Comparison of ENCODE assay signal across 8 mouse cellular contexts in the genomic region with DNA sequence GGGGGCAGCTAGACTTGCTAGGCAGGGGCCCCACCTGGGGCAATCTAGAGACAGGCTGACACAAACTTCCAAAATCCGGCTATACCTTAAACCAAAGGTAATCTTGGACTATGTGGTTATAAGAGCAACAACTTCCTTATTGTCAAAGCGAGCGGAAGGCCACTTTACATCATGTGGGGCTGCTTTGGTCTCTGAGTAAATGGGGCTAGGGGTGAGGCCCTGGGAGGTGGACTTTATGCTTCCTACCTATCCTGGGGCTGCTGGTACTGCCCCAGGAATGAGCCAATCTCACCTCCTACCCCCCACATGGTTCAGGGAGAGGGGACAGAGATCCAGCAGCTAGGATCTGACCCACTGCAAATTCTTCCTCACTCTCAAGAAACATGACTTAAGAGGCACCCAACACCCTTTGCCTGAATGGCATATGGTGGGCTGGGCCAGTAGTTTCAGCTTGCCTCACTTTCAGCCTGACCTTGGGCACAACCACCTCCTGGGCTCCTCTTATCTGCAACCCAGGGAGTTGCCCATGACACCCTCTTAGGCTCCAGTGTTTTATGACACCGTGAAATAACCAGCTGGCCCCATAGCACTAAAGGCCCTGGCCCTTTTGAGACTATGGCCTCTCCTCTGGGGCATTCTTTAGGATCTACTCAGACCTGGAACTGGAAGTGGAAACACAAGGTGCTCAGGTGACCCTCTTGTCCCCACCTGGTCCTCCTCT.
DNase-seq lines count a peak whose midpoint lies in the region; ATAC-seq and TF ChIP-seq lines count a peak whose summit lies in the region.

No protein-coding gene starts in this region.

- no peak overlapping the region for H3K9ac ChIP-seq in kidney, embryonic 15.5 days
- H3K9ac ChIP-seq in embryonic facial prominence, embryonic 14.5 days (ENCODE audit: low read depth, low read length) = no peak overlapping the region
- no peak overlapping the region for H3K9ac ChIP-seq in hindbrain, embryonic 15.5 days
- no peak overlapping the region for H3K9ac ChIP-seq in midbrain, postnatal 0 days (replicated peaks; ENCODE audit: low read length, poor library complexity, severe bottlenecking)

- H3K36me3 ChIP-seq in kidney, embryonic 15.5 days = peaks cover 63% of the 10 kb centered on the region
- peaks cover 36% of the 10 kb centered on the region for H3K36me3 ChIP-seq in embryonic facial prominence, embryonic 14.5 days (ENCODE audit: control insufficient read depth, insufficient read depth, low read length)
- peaks cover 15% of the 10 kb centered on the region for H3K36me3 ChIP-seq in hindbrain, embryonic 15.5 days
- H3K36me3 ChIP-seq in midbrain, postnatal 0 days (ENCODE audit: insufficient read depth, low read length) = peaks cover 16% of the 10 kb centered on the region; the same call in 1 of the 2 replicates

- H3K4me3 ChIP-seq in kidney, embryonic 15.5 days (replicated peaks) = no peak overlapping the region
- H3K4me3 ChIP-seq in embryonic facial prominence, embryonic 14.5 days (ENCODE audit: low read depth, low read length) = no peak overlapping the region
- no peak overlapping the region for H3K4me3 ChIP-seq in hindbrain, embryonic 15.5 days
- no peak overlapping the region for H3K4me3 ChIP-seq in midbrain, postnatal 0 days (ENCODE audit: low read depth, low read length)

- WGBS in kidney, embryonic 15.5 days = 68% methylated on average over 4 of the region's 4 CpGs
- 84% methylated on average over 4 of the region's 4 CpGs for WGBS in embryonic facial prominence, embryonic 14.5 days
- 83% methylated on average over 4 of the region's 4 CpGs for WGBS in hindbrain, embryonic 15.5 days
- WGBS in midbrain, postnatal 0 days = 90% methylated on average over 4 of the region's 4 CpGs

- no peak for DNase-seq in kidney, postnatal 10 days
- no peak for DNase-seq in embryonic facial prominence, embryonic 14.5 days (ENCODE audit: low spot score)
- no peak for DNase-seq in midbrain, postnatal 0 days (ENCODE audit: low spot score)
- no peak for DNase-seq in cerebellum, postnatal 4 days (ENCODE audit: low spot score in 2 of 2)
- DNase-seq in cerebellum, postnatal 25 days = no peak
- no peak for DNase-seq in right cerebral cortex, adult 18-20 months

- no peak for ATAC-seq in kidney, embryonic 15.5 days (replicated peaks; ENCODE audit: low FRiP score)
- no peak for ATAC-seq in embryonic facial prominence, embryonic 14.5 days (ENCODE audit: low read depth)
- ATAC-seq in hindbrain, embryonic 15.5 days (ENCODE audit: low FRiP score, low read depth) = no peak
- ATAC-seq in midbrain, postnatal 0 days (ENCODE audit: low FRiP score) = no peak

- no peaks in the 10 kb centered on the region for H3K27me3 ChIP-seq in kidney, embryonic 15.5 days
- H3K27me3 ChIP-seq in embryonic facial prominence, embryonic 14.5 days (replicated peaks; ENCODE audit: control insufficient read depth, insufficient read depth, low read length) = no peaks in the 10 kb centered on the region
- no peaks in the 10 kb centered on the region for H3K27me3 ChIP-seq in hindbrain, embryonic 15.5 days
- H3K27me3 ChIP-seq in midbrain, postnatal 0 days (ENCODE audit: insufficient read depth, low read length) = no peaks in the 10 kb centered on the region

- no peaks in the 10 kb centered on the region for H3K9me3 ChIP-seq in kidney, embryonic 15.5 days (replicated peaks)
- H3K9me3 ChIP-seq in embryonic facial prominence, embryonic 14.5 days (ENCODE audit: control insufficient read depth, low read length) = no peaks in the 10 kb centered on the region
- H3K9me3 ChIP-seq in hindbrain, embryonic 15.5 days = no peaks in the 10 kb centered on the region
- no peaks in the 10 kb centered on the region for H3K9me3 ChIP-seq in midbrain, postnatal 0 days (ENCODE audit: low read length)

- H3K4me1 ChIP-seq in kidney, embryonic 15.5 days = peaks cover 54% of the 10 kb centered on the region
- H3K4me1 ChIP-seq in embryonic facial prominence, embryonic 14.5 days (ENCODE audit: control insufficient read depth, insufficient read depth, low read length) = 0 out of 2 replicates have a peak, but pooled peaks cover 12% of the 10 kb centered on the region
- H3K4me1 ChIP-seq in hindbrain, embryonic 15.5 days (replicated peaks) = peaks cover 69% of the 10 kb centered on the region
- H3K4me1 ChIP-seq in midbrain, postnatal 0 days (ENCODE audit: insufficient read depth, low read length) = peaks cover 19% of the 10 kb centered on the region; the same call in 1 of the 2 replicates

- no peak for TF ChIP-seq CTCF in midbrain, postnatal 0 days (IDR thresholded peaks at IDR 0.05)

- no peak overlapping the region for H3K4me2 ChIP-seq in kidney, embryonic 15.5 days
- H3K4me2 ChIP-seq in embryonic facial prominence, embryonic 14.5 days (ENCODE audit: low read depth, low read length) = no peak overlapping the region
- H3K4me2 ChIP-seq in hindbrain, embryonic 15.5 days = no peak overlapping the region
- no peak overlapping the region for H3K4me2 ChIP-seq in midbrain, postnatal 0 days (ENCODE audit: low read depth, low read length, poor library complexity, severe bottlenecking)

- H3K27ac ChIP-seq in kidney, embryonic 15.5 days = peak overlapping the region; percentile 73
- H3K27ac ChIP-seq in embryonic facial prominence, embryonic 14.5 days (replicated peaks; ENCODE audit: low read depth, low read length) = peak overlapping the region; percentile 55
- peak overlapping the region; percentile 79 for H3K27ac ChIP-seq in hindbrain, embryonic 15.5 days (replicated peaks)
- peak overlapping the region; percentile 52; the same call in 1 of the 2 replicates for H3K27ac ChIP-seq in midbrain, postnatal 0 days (ENCODE audit: low read depth, low read length)
